Mouse (Mus musculus): ENCODE measurements around the gene Tiam1. TPM values are rescaled to one million over a fixed set of nuclear protein-coding genes. Genes with fewer than 3 reads are reported as not detected.

Tiam1 gene
- 1 to 10 TPM; 4.4 to 5.3 TPM for total RNA-seq (2021)
- long read RNA-seq, experiment 1, partial matches to known transcripts: 0 of 3 reads
- long read RNA-seq, experiment 1, other reads (novel, unspliced or antisense): 3 of 3 reads
- long read RNA-seq, experiment 2, partial matches to known transcripts: 1 of 2 reads
- long read RNA-seq, experiment 2, other reads (novel, unspliced or antisense): 1 of 2 reads

- DNase-seq: peak; percentile 95
Measured at GRCm38 (mm10) chr16:90143760-90144516, at the start of gene Tiam1. Tiam1 (minus strand) TSS chr16:90143769.

GRCm38 (mm10) chr16:90191289-90191688 is 47.7 kb upstream of the Tiam1 start:
- DNase-seq: no peak

GRCm38 (mm10) chr16:90187453-90187852 is 43.9 kb upstream of the Tiam1 start:
- DNase-seq: no peak

GRCm38 (mm10) chr16:90185928-90186588 is 42.5 kb upstream of the Tiam1 start:
- peak; percentile 37 for DNase-seq

GRCm38 (mm10) chr16:90184135-90184534 is 40.6 kb upstream of the Tiam1 start:
- DNase-seq: no peak

GRCm38 (mm10) chr16:90181673-90182072 is 38.1 kb upstream of the Tiam1 start:
- no peak for DNase-seq

- DNase-seq: no peak
Measured at GRCm38 (mm10) chr16:90180975-90181374, 37.4 kb upstream of the Tiam1 start.

- no peak for DNase-seq
Measured at GRCm38 (mm10) chr16:90179892-90180291, 36.3 kb upstream of the Tiam1 start.

- DNase-seq: no peak
Measured at GRCm38 (mm10) chr16:90178404-90178803, 34.8 kb upstream of the Tiam1 start.

- no peak for DNase-seq
Measured at GRCm38 (mm10) chr16:90177425-90177824, 33.9 kb upstream of the Tiam1 start.

GRCm38 (mm10) chr16:90176472-90176871 is 32.9 kb upstream of the Tiam1 start:
- no peak for DNase-seq

- DNase-seq: no peak
Measured at GRCm38 (mm10) chr16:90171416-90171815, 27.8 kb upstream of the Tiam1 start.

GRCm38 (mm10) chr16:90170676-90171075 is 27.1 kb upstream of the Tiam1 start:
- no peak for DNase-seq

- DNase-seq: no peak
Measured at GRCm38 (mm10) chr16:90169863-90170630, 26.5 kb upstream of the Tiam1 start.

GRCm38 (mm10) chr16:90167646-90168045 is 24.1 kb upstream of the Tiam1 start:
- DNase-seq: peak; percentile 26

GRCm38 (mm10) chr16:90165435-90165834 is 21.9 kb upstream of the Tiam1 start:
- DNase-seq: no peak

GRCm38 (mm10) chr16:90164942-90165341 is 21.4 kb upstream of the Tiam1 start:
- no peak for DNase-seq

- no peak for DNase-seq
Measured at GRCm38 (mm10) chr16:90155080-90155479, 11.5 kb upstream of the Tiam1 start.

- no peak for DNase-seq
Measured at GRCm38 (mm10) chr16:90150820-90151219, 7.3 kb upstream of the Tiam1 start.

GRCm38 (mm10) chr16:90150126-90150525 is 6.6 kb upstream of the Tiam1 start:
- DNase-seq: no peak

- DNase-seq: no peak
Measured at GRCm38 (mm10) chr16:90149335-90149734, 5.8 kb upstream of the Tiam1 start.

- no peak for DNase-seq
Measured at GRCm38 (mm10) chr16:90145244-90145643, 1.7 kb upstream of the Tiam1 start.

GRCm38 (mm10) chr16:90144541-90144940 is 972 bp upstream of the Tiam1 start:
- no peak for DNase-seq
